Mouse (Mus musculus): ENCODE results near the gene Gpr68. TPM values are rescaled to one million over a fixed set of nuclear protein-coding genes. Genes with fewer than 3 reads are reported as not detected.

Gene Gpr68
- polyA plus RNA-seq, 1 experiment from 2014 or later = 0.85 TPM

DNA sequence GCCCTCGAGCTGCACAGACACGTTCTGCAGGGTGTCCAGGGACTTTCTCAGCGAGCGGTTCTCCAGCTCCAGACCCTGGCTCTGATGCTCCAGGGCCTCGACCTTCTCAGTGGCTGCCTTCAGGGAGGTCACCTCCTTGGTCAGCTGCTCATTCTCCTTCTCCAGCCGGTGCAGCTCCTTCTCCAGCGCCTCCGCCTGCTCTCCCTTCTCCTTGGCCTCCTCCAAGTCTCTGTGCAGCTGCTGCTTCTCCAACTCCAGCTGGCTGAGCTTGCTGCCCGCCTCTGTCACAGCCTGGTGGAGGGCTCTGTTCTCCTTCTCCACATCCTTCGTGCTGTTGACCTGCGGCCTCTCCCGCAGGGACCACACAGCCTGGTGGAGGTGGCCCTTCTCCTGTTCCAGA, 37.5 kb upstream of the Gpr68 start:
- ATAC-seq (ENCODE audit: insufficient read depth, low FRiP score) = 0 out of 2 replicates have a peak, but pooled peaks have one; percentile 15
- WGBS = 62% methylated on average over 12 of the region's 12 CpGs

DNA sequence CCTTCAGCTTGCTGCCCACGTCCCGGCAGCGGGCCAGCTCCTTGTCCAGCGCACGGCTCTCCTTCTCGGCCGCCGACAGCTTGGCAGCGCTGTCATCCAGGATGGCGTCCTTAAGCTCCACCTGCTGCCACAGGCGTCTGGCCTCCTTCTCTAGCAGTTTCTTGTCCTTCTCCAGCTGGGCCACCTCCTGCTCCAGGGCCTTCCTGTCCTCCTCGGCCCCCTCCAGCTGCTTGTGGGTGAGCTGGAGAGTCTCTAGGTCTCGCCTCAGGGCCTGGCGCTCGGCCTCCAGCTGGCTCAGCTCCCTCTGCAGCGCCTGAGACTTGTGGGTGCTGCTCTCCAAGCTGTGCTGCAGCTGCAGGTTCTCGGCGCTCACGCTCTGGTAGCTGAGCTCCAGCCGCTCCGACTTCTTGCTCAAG, 36.9 kb upstream of the Gpr68 start:
- ATAC-seq (ENCODE audit: insufficient read depth, low FRiP score) = peak; percentile 12; the same call in 1 of the 2 replicates
- 82% methylated on average over 21 of the region's 21 CpGs for WGBS
- no peaks in the 10 kb centered on the region for H3K36me3 ChIP-seq (ENCODE audit: control insufficient read depth, insufficient read depth, low read length)
- H3K9ac ChIP-seq (ENCODE audit: low read length) = no peak overlapping the region
- H3K4me2 ChIP-seq (ENCODE audit: low read depth, low read length) = no peak overlapping the region
- no peaks in the 10 kb centered on the region for H3K4me1 ChIP-seq (ENCODE audit: control insufficient read depth, insufficient read depth, low read length)
- H3K27ac ChIP-seq (ENCODE audit: low read length) = no peak overlapping the region
- no peaks in the 10 kb centered on the region for H3K9me3 ChIP-seq (replicated peaks; ENCODE audit: control insufficient read depth, low read length)
- no peak overlapping the region for H3K4me3 ChIP-seq (replicated peaks; ENCODE audit: low read length)
- H3K27me3 ChIP-seq (ENCODE audit: control insufficient read depth, insufficient read depth, low read length) = no peaks in the 10 kb centered on the region

More for the DNA sequence above, 37.5 kb upstream of the Gpr68 start:
- Histone ChIP-seq H3K4me3 (replicated peaks; ENCODE audit: low read length) (no peak overlapping the region), H3K4me1 (ENCODE audit: control insufficient read depth, insufficient read depth, low read length) (no peaks in the 10 kb centered on the region), H3K9ac (ENCODE audit: low read length) (no peak overlapping the region), H3K9me3 (replicated peaks; ENCODE audit: control insufficient read depth, low read length) (no peaks in the 10 kb centered on the region), H3K27ac (ENCODE audit: low read length) (no peak overlapping the region), H3K27me3 (ENCODE audit: control insufficient read depth, insufficient read depth, low read length) (no peaks in the 10 kb centered on the region), H3K36me3 (ENCODE audit: control insufficient read depth, insufficient read depth, low read length) (no peaks in the 10 kb centered on the region), H3K4me2 (ENCODE audit: low read depth, low read length) (no peak overlapping the region)

DNA sequence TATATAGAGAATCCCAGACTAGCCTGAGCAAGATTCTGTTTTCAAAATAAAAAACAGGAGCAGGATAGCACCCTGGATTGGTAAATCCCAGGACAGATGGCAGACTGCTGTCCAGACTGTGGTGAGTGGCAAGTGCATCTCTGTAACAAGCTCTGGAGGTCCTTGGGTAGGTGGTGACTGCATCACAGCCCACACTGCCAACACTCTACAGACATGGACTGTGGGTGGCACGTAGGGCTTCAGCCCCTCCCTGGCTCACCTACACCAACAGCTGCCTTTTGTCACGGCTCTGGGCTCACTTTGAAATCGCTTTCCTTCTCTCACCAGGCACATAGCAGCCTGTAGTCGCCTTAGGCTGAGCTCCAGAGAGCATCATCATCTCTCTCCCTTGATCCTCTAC, 35.1 kb upstream of the Gpr68 start:
- Histone ChIP-seq H3K9me3 (replicated peaks; ENCODE audit: control insufficient read depth, low read length) (no peaks in the 10 kb centered on the region), H3K27me3 (ENCODE audit: control insufficient read depth, insufficient read depth, low read length) (no peaks in the 10 kb centered on the region), H3K27ac (ENCODE audit: low read length) (no peak overlapping the region), H3K4me3 (replicated peaks; ENCODE audit: low read length) (no peak overlapping the region), H3K4me2 (ENCODE audit: low read depth, low read length) (no peak overlapping the region), H3K4me1 (ENCODE audit: control insufficient read depth, insufficient read depth, low read length) (no peaks in the 10 kb centered on the region), H3K36me3 (ENCODE audit: control insufficient read depth, insufficient read depth, low read length) (no peaks in the 10 kb centered on the region), H3K9ac (ENCODE audit: low read length) (no peak overlapping the region)
- 73% methylated on average over 4 of the region's 4 CpGs for WGBS
- ATAC-seq (ENCODE audit: insufficient read depth, low FRiP score) = no peak

DNA sequence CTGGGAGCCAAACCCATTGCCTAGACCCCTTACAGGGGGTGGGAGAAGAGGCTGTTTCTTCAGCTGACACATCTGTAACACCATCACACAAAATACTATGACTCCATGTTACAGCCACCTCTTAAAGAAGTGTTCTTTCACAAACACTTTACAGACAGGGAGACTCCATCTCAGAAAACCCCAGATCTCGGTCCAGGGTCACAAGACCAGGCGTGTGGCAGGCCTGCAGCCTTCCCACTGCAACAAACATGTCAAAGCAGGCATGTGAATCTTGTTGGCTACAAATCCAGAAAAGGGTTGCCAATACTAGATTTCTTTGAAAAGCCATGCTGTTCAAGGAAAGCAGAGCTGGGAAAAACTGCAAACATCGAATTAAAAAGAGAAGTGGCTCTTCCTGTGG, 33.4 kb upstream of the Gpr68 start:
- ATAC-seq (ENCODE audit: insufficient read depth, low FRiP score) = no peak

DNA sequence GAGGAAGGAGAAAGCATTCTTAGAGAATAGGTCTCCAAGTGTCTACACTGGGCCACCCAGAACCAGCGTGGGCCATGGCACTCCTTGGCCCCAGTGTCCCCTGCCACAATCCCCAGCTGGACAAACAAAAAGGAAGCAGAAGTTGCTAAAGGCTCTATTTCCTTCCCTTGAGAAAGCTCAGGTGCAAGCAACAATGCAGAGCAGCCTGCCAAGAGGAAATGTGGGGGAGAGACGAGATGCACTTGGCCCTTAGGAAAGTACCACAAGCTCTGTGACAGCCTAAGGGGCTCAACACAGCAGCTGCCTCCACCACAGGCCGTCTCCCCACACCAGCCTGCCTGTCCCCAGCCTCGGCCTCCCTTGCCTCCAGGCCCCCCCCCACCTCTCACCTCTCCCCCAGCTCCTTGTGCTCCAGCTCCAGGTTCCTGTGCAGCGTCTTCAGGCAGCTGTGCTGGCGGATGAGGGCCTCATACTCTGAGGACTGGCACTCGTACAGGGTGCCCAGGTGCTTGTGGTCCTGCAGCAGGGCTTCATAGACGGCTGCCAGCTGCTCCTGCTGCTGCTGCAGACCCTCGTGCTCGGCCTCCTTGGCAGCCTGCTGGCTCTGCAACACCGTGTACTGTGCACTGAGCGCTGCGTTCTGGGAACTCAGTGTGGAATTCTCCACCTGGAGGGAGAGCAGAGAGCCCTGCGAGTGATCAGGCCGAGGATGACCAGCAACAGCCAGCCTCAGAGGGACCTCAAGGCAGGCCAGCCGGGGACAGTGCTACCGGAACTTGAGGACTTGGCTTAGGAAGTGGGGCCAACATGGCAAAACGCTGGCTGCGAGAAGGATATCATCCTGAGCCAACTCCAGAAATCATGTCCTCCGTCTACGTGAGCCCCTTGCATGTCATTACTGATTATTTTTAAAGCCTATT, 29.7 kb upstream of the Gpr68 start:
- no peaks in the 10 kb centered on the region for H3K36me3 ChIP-seq (ENCODE audit: control insufficient read depth, insufficient read depth, low read length)
- H3K27ac ChIP-seq (ENCODE audit: low read length) = peak overlapping the region; percentile 14; the same call in 1 of the 2 replicates
- H3K4me1 ChIP-seq (ENCODE audit: control insufficient read depth, insufficient read depth, low read length) = no peaks in the 10 kb centered on the region
- WGBS = 59% methylated on average over 21 of the region's 21 CpGs
- H3K27me3 ChIP-seq (ENCODE audit: control insufficient read depth, insufficient read depth, low read length) = no peaks in the 10 kb centered on the region
- ATAC-seq (ENCODE audit: insufficient read depth, low FRiP score) = peak; percentile 61; the same call in 1 of the 2 replicates
- no peak overlapping the region for H3K4me2 ChIP-seq (ENCODE audit: low read depth, low read length)
- H3K9me3 ChIP-seq (replicated peaks; ENCODE audit: control insufficient read depth, low read length) = no peaks in the 10 kb centered on the region
- no peak overlapping the region for H3K4me3 ChIP-seq (replicated peaks; ENCODE audit: low read length)
- H3K9ac ChIP-seq (ENCODE audit: low read length) = no peak overlapping the region

More for the DNA sequence above, 33.4 kb upstream of the Gpr68 start:
- Histone ChIP-seq H3K4me2 (ENCODE audit: low read depth, low read length) (no peak overlapping the region), H3K9me3 (replicated peaks; ENCODE audit: control insufficient read depth, low read length) (no peaks in the 10 kb centered on the region), H3K4me3 (replicated peaks; ENCODE audit: low read length) (no peak overlapping the region), H3K27ac (ENCODE audit: low read length) (no peak overlapping the region), H3K9ac (ENCODE audit: low read length) (no peak overlapping the region), H3K4me1 (ENCODE audit: control insufficient read depth, insufficient read depth, low read length) (no peaks in the 10 kb centered on the region), H3K36me3 (ENCODE audit: control insufficient read depth, insufficient read depth, low read length) (no peaks in the 10 kb centered on the region), H3K27me3 (ENCODE audit: control insufficient read depth, insufficient read depth, low read length) (no peaks in the 10 kb centered on the region)
- WGBS = 77% methylated on average over 3 of the region's 3 CpGs

DNA sequence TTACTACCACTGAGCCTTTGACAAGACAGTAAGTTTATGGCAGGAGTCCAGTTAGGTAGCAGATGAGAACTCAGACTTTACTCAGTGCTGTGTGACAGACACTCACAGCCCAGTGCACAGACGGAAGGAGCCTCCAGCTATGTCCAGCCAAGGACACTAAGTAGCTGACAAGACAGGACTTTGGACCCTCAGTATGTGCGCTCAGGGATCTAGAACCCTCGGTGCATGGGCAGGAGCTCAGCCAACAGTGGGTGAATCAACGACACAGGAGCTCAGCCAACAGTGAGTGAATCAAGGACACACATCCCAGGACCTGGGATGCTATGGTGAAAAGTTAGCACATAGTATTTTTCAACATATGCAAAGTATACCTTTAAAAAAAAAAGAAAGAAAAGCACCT, 28.7 kb upstream of the Gpr68 start:
- no peaks in the 10 kb centered on the region for H3K9me3 ChIP-seq (replicated peaks; ENCODE audit: control insufficient read depth, low read length)
- WGBS = 76% methylated on average over 4 of the region's 4 CpGs
- no peak overlapping the region for H3K4me2 ChIP-seq (ENCODE audit: low read depth, low read length)
- no peaks in the 10 kb centered on the region for H3K4me1 ChIP-seq (ENCODE audit: control insufficient read depth, insufficient read depth, low read length)
- H3K36me3 ChIP-seq (ENCODE audit: control insufficient read depth, insufficient read depth, low read length) = no peaks in the 10 kb centered on the region
- no peaks in the 10 kb centered on the region for H3K27me3 ChIP-seq (ENCODE audit: control insufficient read depth, insufficient read depth, low read length)
- no peak overlapping the region for H3K9ac ChIP-seq (ENCODE audit: low read length)
- ATAC-seq (ENCODE audit: insufficient read depth, low FRiP score) = no peak
- no peak overlapping the region for H3K4me3 ChIP-seq (replicated peaks; ENCODE audit: low read length)
- 0 out of 2 replicates have a peak overlapping the region, but pooled peaks have one; percentile 19 for H3K27ac ChIP-seq (ENCODE audit: low read length)

DNA sequence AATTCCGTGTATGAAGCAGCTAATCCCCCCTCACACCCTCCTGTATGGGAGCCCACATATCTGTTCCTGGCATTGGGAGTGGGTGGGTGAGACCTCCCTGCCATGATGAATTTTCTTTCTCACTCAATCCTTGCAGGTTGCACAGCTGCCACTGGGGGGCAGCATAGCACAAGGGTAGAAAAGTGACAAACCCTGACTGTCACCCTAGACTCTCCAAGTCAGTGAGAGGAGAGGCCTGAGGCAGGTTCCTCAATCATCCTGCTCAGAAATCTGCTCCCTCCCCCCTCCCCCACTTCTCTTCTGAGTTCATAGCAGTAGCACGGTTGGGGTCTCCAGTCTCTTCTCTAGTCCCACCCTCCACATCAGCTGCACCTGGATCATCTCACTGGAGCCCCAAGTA, 28.1 kb upstream of the Gpr68 start:
- ATAC-seq (ENCODE audit: insufficient read depth, low FRiP score) = no peak
- no peak overlapping the region for H3K27ac ChIP-seq (ENCODE audit: low read length)
- no peak overlapping the region for H3K4me3 ChIP-seq (replicated peaks; ENCODE audit: low read length)
- no peak overlapping the region for H3K9ac ChIP-seq (ENCODE audit: low read length)
- 7% methylated on average over 2 of the region's 2 CpGs for WGBS
- no peak overlapping the region for H3K4me2 ChIP-seq (ENCODE audit: low read depth, low read length)
- no peaks in the 10 kb centered on the region for H3K27me3 ChIP-seq (ENCODE audit: control insufficient read depth, insufficient read depth, low read length)
- no peaks in the 10 kb centered on the region for H3K4me1 ChIP-seq (ENCODE audit: control insufficient read depth, insufficient read depth, low read length)
- H3K9me3 ChIP-seq (replicated peaks; ENCODE audit: control insufficient read depth, low read length) = no peaks in the 10 kb centered on the region
- H3K36me3 ChIP-seq (ENCODE audit: control insufficient read depth, insufficient read depth, low read length) = no peaks in the 10 kb centered on the region

DNA sequence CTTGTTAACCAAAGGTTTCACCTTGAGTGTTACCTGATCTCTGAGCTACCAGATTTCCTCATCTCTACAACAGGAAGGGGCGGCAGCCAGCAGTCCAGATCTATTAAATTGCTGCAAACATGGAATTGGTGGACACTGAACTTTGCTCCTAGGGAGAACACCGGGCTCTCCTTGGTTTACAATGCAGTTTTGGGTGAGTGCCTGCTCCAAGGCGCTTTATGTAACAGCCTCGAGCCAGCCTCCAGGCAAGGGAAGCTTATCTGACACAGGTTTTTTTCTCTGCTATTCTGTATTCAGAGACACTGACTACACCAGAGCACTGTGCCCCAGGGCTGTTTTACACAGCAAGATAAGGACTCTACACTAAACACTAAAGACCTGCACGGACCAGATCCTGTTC, 26.8 kb upstream of the Gpr68 start:
- no peaks in the 10 kb centered on the region for H3K4me1 ChIP-seq (ENCODE audit: control insufficient read depth, insufficient read depth, low read length)
- no peaks in the 10 kb centered on the region for H3K27me3 ChIP-seq (ENCODE audit: control insufficient read depth, insufficient read depth, low read length)
- no peak overlapping the region for H3K4me2 ChIP-seq (ENCODE audit: low read depth, low read length)
- no peak overlapping the region for H3K27ac ChIP-seq (ENCODE audit: low read length)
- H3K4me3 ChIP-seq (replicated peaks; ENCODE audit: low read length) = no peak overlapping the region
- no peak for ATAC-seq (ENCODE audit: insufficient read depth, low FRiP score)
- no peaks in the 10 kb centered on the region for H3K9me3 ChIP-seq (replicated peaks; ENCODE audit: control insufficient read depth, low read length)
- H3K36me3 ChIP-seq (ENCODE audit: control insufficient read depth, insufficient read depth, low read length) = no peaks in the 10 kb centered on the region
- no peak overlapping the region for H3K9ac ChIP-seq (ENCODE audit: low read length)
- WGBS = 83% methylated on average over 5 of the region's 5 CpGs

DNA sequence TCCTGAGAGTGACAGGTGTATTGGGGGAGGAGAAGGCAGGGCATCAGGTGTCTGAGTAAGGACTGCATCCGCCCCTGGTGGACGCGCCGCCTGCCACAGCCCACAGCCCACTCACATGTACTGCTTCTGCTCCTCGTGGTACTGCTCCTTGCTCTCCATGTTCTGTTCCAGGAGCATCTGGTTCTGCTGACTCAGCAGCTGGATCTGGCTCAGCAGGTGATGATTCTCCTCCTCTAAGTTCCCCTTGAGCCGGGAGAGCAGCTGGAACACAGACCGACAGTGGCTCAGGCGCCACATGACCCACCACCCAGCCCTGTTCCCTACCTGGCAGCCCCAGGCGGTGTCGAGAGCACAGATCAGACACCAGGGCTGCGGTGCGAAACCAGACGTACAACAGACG, 23.7 kb upstream of the Gpr68 start:
- H3K9ac ChIP-seq (ENCODE audit: low read length) = no peak overlapping the region
- no peak overlapping the region for H3K4me2 ChIP-seq (ENCODE audit: low read depth, low read length)
- H3K4me3 ChIP-seq (replicated peaks; ENCODE audit: low read length) = no peak overlapping the region
- no peaks in the 10 kb centered on the region for H3K4me1 ChIP-seq (ENCODE audit: control insufficient read depth, insufficient read depth, low read length)
- 93% methylated on average over 14 of the region's 14 CpGs for WGBS
- no peaks in the 10 kb centered on the region for H3K36me3 ChIP-seq (ENCODE audit: control insufficient read depth, insufficient read depth, low read length)
- H3K27me3 ChIP-seq (ENCODE audit: control insufficient read depth, insufficient read depth, low read length) = no peaks in the 10 kb centered on the region
- no peaks in the 10 kb centered on the region for H3K9me3 ChIP-seq (replicated peaks; ENCODE audit: control insufficient read depth, low read length)
- H3K27ac ChIP-seq (ENCODE audit: low read length) = no peak overlapping the region
- ATAC-seq (ENCODE audit: insufficient read depth, low FRiP score) = no peak

Data from stomach, embryonic 16.5 days (tissue).